Mouse (Mus musculus): ENCODE measurements at regions not wholly inside any gene's neighbourhood (a gene's known extent, or its start where the extent isn't known, plus 50 kb on each side); places are given as distances from the start of the nearest gene placed in this dataset.

- no peaks in the 10 kb centered on the region for H3K4me1 ChIP-seq (ENCODE audit: control insufficient read depth, insufficient read depth, insufficient read length, low read length)
- H3K4me3 ChIP-seq (ENCODE audit: low read depth, low read length), result no peak overlapping the region
- WGBS, result 73% methylated on average over 3 of the region's 3 CpGs
- no peak overlapping the region for H3K27ac ChIP-seq (ENCODE audit: insufficient read depth, low read depth, low read length)
- no peaks in the 10 kb centered on the region; the same call in 1 of the 2 replicates for H3K27me3 ChIP-seq (ENCODE audit: control insufficient read depth, insufficient read depth, low read length)
- H3K36me3 ChIP-seq (ENCODE audit: control insufficient read depth, insufficient read depth, low read length), result no peaks in the 10 kb centered on the region
- TF ChIP-seq POLR2A (IDR thresholded peaks at IDR 0.05; ENCODE audit: low read depth, low read length), result no peak
- TF ChIP-seq CTCF (IDR thresholded peaks at IDR 0.05; ENCODE audit: extremely low read depth, insufficient read length, insufficient replicate concordance, low read depth, low read length), result no peak
These were observed 58.8 kb upstream of the 1700025G04Rik start for GRCm38 (mm10) chr1:152148731-152149130.

GRCm38 (mm10) chr1:152140175-152140574 is 50.2 kb upstream of the 1700025G04Rik start:
- no peak for TF ChIP-seq POLR2A (IDR thresholded peaks at IDR 0.05; ENCODE audit: low read depth, low read length)
- no peak for TF ChIP-seq CTCF (IDR thresholded peaks at IDR 0.05; ENCODE audit: extremely low read depth, insufficient read length, insufficient replicate concordance, low read depth, low read length)
- Histone ChIP-seq H3K4me1 (ENCODE audit: control insufficient read depth, insufficient read depth, insufficient read length, low read length) (no peaks in the 10 kb centered on the region), H3K27ac (ENCODE audit: insufficient read depth, low read depth, low read length) (no peak overlapping the region), H3K27me3 (ENCODE audit: control insufficient read depth, insufficient read depth, low read length) (no peaks in the 10 kb centered on the region), H3K36me3 (ENCODE audit: control insufficient read depth, insufficient read depth, low read length) (no peaks in the 10 kb centered on the region), H3K4me3 (ENCODE audit: low read depth, low read length) (no peak overlapping the region)
- WGBS, result 68% methylated on average over 5 of the region's 5 CpGs

All from small intestine, adult 2 months (tissue).